Mouse (Mus musculus): Measurements from ENCODE around the gene Slc1a1. TPM values are rescaled to one million over a fixed set of nuclear protein-coding genes. Genes with fewer than 3 reads are reported as not detected.

Gene Slc1a1
- polyA plus RNA-seq, 1 experiment from 2014 or later, result 0.91 TPM

- ChIA-PET POLR2A (no interaction called here), CTCF (no interaction called here)
- DNase-seq (ENCODE audit: low read depth, low spot score) (no peak), ATAC-seq (no peak)
- peaks cover 43% of the 10 kb centered on the region for H3K27me3 ChIP-seq
- in situ Hi-C loops (cut with MboI; ENCODE audit: low pct_unique_long_range_greater_than_20kb), result no loop called here
- no peak for TF ChIP-seq CTCF (IDR thresholded peaks at IDR 0.05)
Observed at GRCm38 (mm10) chr19:28914598-28914997, 79.7 kb downstream of the Slc1a1 start.

- ChIA-PET CTCF (no interaction called here), POLR2A (no interaction called here)
- in situ Hi-C loops (cut with MboI; ENCODE audit: low pct_unique_long_range_greater_than_20kb), result no loop called here
- ATAC-seq (no peak), DNase-seq (ENCODE audit: low read depth, low spot score) (no peak)
- no peak for TF ChIP-seq CTCF (IDR thresholded peaks at IDR 0.05)
- H3K27me3 ChIP-seq, result peaks cover 45% of the 10 kb centered on the region
Observed at GRCm38 (mm10) chr19:28915602-28916250, 80.9 kb downstream of the Slc1a1 start.

- CTCF ChIA-PET, result no interaction called here
- ATAC-seq, result no peak
- DNase-seq (ENCODE audit: low read depth, low spot score), result no peak
- TF ChIP-seq CTCF (IDR thresholded peaks at IDR 0.05), result no peak
- H3K27me3 ChIP-seq, result peaks cover 40% of the 10 kb centered on the region
- in situ Hi-C loops (cut with MboI; ENCODE audit: low pct_unique_long_range_greater_than_20kb), result no loop called here
- POLR2A ChIA-PET, result no interaction called here
Observed at GRCm38 (mm10) chr19:28916492-28916891, 81.6 kb downstream of the Slc1a1 start.

DNA sequence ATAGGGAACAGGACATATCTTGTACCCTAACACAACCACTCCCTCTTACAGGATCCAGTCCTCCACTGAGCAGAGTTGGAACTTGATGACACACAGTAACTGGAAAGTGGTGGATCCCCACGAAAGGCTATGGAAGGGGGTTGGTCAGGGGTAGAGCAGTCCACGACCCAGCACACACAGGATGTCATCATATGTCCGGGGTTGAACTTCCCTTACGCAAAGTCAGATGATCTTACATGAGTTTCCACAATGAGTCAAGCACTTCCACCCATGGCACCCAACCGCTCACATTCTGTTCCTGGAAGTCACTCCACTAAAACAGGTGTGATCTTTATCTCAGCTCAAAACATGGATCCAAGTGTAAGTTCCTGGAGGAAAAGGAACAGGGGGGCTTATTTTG lies 83.0 kb downstream of the Slc1a1 start:
- ATAC-seq, result no peak
- peaks cover 34% of the 10 kb centered on the region for H3K27me3 ChIP-seq
- no peak for TF ChIP-seq CTCF (IDR thresholded peaks at IDR 0.05)
- ChIA-PET CTCF (no interaction called here), POLR2A (no interaction called here)
- in situ Hi-C loops (cut with MboI; ENCODE audit: low pct_unique_long_range_greater_than_20kb), result no loop called here
- DNase-seq (ENCODE audit: low read depth, low spot score), result no peak

- no peak for DNase-seq (ENCODE audit: low read depth, low spot score)
- TF ChIP-seq CTCF (IDR thresholded peaks at IDR 0.05), result no peak
- ChIA-PET CTCF (interaction anchor here (0.5 kb wide), 1 partner anchor 51 kb away, joined by 3 read pairs; no protein-coding TSS in a partner anchor), POLR2A (no interaction called here)
- ATAC-seq, result no peak
- peaks cover 33% of the 10 kb centered on the region for H3K27me3 ChIP-seq
- in situ Hi-C loops (cut with MboI; ENCODE audit: low pct_unique_long_range_greater_than_20kb), result no loop called here
Observed at GRCm38 (mm10) chr19:28926366-28926765, 91.5 kb downstream of the Slc1a1 start.

DNA sequence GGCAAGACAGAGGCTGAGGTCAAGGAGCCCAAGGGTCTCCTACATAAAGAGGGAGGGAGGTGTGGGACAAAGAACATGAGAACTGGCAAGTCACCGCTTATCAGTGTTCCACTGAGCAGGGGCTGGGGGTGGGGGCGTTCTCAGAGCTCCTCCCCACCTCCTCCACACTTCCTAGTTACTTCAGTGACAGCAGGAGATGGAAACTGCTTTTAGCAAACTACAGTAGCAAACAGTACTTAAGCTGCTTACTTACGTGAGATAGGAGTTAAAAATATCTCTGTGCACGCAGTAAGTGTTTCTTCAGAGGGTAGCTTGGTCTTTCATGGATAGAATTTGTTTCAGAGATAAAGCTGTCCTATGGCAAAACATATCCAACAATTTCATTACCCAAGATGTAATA lies 92.5 kb downstream of the Slc1a1 start:
- CTCF ChIA-PET, result no interaction called here
- TF ChIP-seq CTCF (IDR thresholded peaks at IDR 0.05), result no peak
- POLR2A ChIA-PET, result interaction anchor here (0.6 kb wide), 1 partner anchor 54 kb away, joined by 3 read pairs; no protein-coding TSS in a partner anchor
- in situ Hi-C loops (cut with MboI; ENCODE audit: low pct_unique_long_range_greater_than_20kb), result no loop called here
- peaks cover 40% of the 10 kb centered on the region for H3K27me3 ChIP-seq
- no peak for ATAC-seq
- DNase-seq (ENCODE audit: low read depth, low spot score), result no peak

DNA sequence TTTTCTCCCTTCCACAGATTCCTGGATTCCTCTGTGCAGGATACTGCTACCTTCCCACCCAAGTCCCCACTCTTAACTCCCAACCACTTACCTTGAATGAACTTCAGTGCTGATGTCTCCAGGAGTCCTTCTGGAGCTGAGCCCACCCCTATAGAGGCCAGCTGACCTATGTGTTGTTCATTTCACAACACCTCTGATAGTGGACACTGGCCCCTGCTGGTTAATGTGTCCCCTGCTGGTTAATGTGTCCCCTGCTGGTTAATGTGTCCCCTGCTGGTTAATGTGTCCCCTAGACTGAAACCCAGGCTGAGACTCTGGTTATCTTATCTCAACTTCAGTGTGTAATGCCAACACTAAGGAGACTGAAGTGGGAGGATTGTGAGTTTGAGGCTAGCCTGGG lies 94.2 kb downstream of the Slc1a1 start:
- DNase-seq (ENCODE audit: low read depth, low spot score) (no peak), ATAC-seq (no peak)
- H3K27me3 ChIP-seq, result peaks cover 30% of the 10 kb centered on the region
- TF ChIP-seq CTCF (IDR thresholded peaks at IDR 0.05), result peak; percentile 10
- in situ Hi-C loops (cut with MboI; ENCODE audit: low pct_unique_long_range_greater_than_20kb), result no loop called here
- ChIA-PET POLR2A (no interaction called here), CTCF (no interaction called here)

DNA sequence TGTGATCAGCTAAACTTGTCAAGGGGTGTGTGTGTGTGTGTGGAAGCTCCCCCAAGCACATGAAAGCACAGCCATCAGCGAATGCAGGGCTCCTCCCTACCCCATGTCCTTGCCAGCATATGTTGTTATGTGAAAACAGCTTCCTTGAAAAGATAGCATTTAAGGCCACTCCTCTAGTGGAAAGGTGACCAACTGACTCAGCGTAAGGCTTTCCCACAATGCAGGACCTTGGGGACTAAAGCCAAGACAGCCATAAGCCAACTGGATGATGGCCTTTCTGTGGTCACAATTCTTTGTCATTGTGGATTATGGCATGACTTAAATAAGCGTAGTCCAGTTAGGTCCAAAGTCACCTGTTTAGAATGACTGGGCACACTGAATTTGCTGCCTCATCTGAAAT lies 100.0 kb downstream of the Slc1a1 start:
- ATAC-seq (no peak), DNase-seq (ENCODE audit: low read depth, low spot score) (no peak)
- ChIA-PET CTCF (no interaction called here), POLR2A (no interaction called here)
- peaks cover 48% of the 10 kb centered on the region for H3K27me3 ChIP-seq
- TF ChIP-seq CTCF (IDR thresholded peaks at IDR 0.05), result no peak
- in situ Hi-C loops (cut with MboI; ENCODE audit: low pct_unique_long_range_greater_than_20kb), result no loop called here

- peaks cover 77% of the 10 kb centered on the region for H3K27me3 ChIP-seq
- in situ Hi-C loops (cut with MboI; ENCODE audit: low pct_unique_long_range_greater_than_20kb), result no loop called here
- no peak for DNase-seq (ENCODE audit: low read depth, low spot score)
- ChIA-PET POLR2A (no interaction called here), CTCF (no interaction called here)
- no peak for TF ChIP-seq CTCF (IDR thresholded peaks at IDR 0.05)
- ATAC-seq, result no peak
Observed at GRCm38 (mm10) chr19:28940135-28940874, 105.5 kb downstream of the Slc1a1 start.

GRCm38 (mm10) chr19:28941271-28941670 lies 106.4 kb downstream of the Slc1a1 start:
- ChIA-PET POLR2A (no interaction called here), CTCF (no interaction called here)
- TF ChIP-seq CTCF (IDR thresholded peaks at IDR 0.05), result no peak
- ATAC-seq (no peak), DNase-seq (ENCODE audit: low read depth, low spot score) (no peak)
- peaks cover 72% of the 10 kb centered on the region for H3K27me3 ChIP-seq
- in situ Hi-C loops (cut with MboI; ENCODE audit: low pct_unique_long_range_greater_than_20kb), result no loop called here

- peaks cover 75% of the 10 kb centered on the region for H3K27me3 ChIP-seq
- POLR2A ChIA-PET, result interaction anchor here (0.7 kb wide), 1 partner anchor 48 kb away, joined by 3 read pairs; no protein-coding TSS in a partner anchor
- CTCF ChIA-PET, result no interaction called here
- DNase-seq (ENCODE audit: low read depth, low spot score), result no peak
- in situ Hi-C loops (cut with MboI; ENCODE audit: low pct_unique_long_range_greater_than_20kb), result no loop called here
- ATAC-seq, result no peak
- no peak for TF ChIP-seq CTCF (IDR thresholded peaks at IDR 0.05)
Observed at GRCm38 (mm10) chr19:28946782-28947181, 111.9 kb downstream of the Slc1a1 start.

Data from Patski (cell line).